Mouse (Mus musculus) neural tube, embryonic 11.5 days (tissue): Measurements from ENCODE around the gene Gm5460. TPM values are rescaled to one million over a fixed set of nuclear protein-coding genes. Genes with fewer than 3 reads are reported as not detected.

Experiments
- ATAC-seq: fragments of 200-750 bp; cut with Nextera tagmentation; 2 replicates; pipeline ENCODE4 v1.8.0; 2017; ENCODE audit warnings: moderate number of reproducible peaks, mild to moderate bottlenecking, moderate TSS enrichment, moderate library complexity; ENCODE audit not compliant: insufficient read depth, low FRiP score, low TSS enrichment
- DNase-seq: peaks from one replicate; pipeline ENCODE4 v3.0.0-alpha.2; 2015; ENCODE audit warnings: low spot score
- H3K27ac ChIP-seq: fragments of 300-500 bp; sonication (generic); 2 replicates; pipeline ENCODE4 v1.5.1; 2014; ENCODE audit warnings: low read depth, mild to moderate bottlenecking, low read length
- H3K27me3 ChIP-seq: fragments of 300-500 bp; sonication (generic); 2 replicates; pipeline ENCODE4 v1.6.1; 2014; ENCODE audit warnings: mild to moderate bottlenecking, low read length, mixed read lengths; ENCODE audit not compliant: control insufficient read depth, insufficient read depth
- H3K36me3 ChIP-seq: fragments of 300-500 bp; sonication (generic); 2 replicates; pipeline ENCODE4 v1.6.1; 2014; ENCODE audit warnings: mild to moderate bottlenecking, low read length, moderate library complexity, mixed read lengths; ENCODE audit not compliant: control insufficient read depth, insufficient read depth
- H3K4me1 ChIP-seq: fragments of 300-500 bp; sonication (generic); 2 replicates; pipeline ENCODE4 v1.6.1; 2014; ENCODE audit warnings: low read length, mixed read lengths; ENCODE audit not compliant: control insufficient read depth, insufficient read depth
- H3K4me2 ChIP-seq: fragments of 300-500 bp; sonication (generic); 2 replicates; pipeline ENCODE4 v1.6.1; 2014; ENCODE audit warnings: low read depth, mild to moderate bottlenecking, moderate library complexity
- H3K4me3 ChIP-seq: fragments of 300-500 bp; sonication (generic); 2 replicates; pipeline ENCODE4 v1.5.1; 2014; ENCODE audit warnings: low read depth, low read length
- H3K9ac ChIP-seq: fragments of 300-500 bp; sonication (generic); 2 replicates; pipeline ENCODE4 v1.6.1; 2014; ENCODE audit warnings: mild to moderate bottlenecking, low read length
- H3K9me3 ChIP-seq: fragments of 300-500 bp; sonication (generic); 2 replicates; pipeline ENCODE4 v1.6.1; 2016; ENCODE audit warnings: low read length; ENCODE audit not compliant: control insufficient read depth
- WGBS: fragments of 180-500 bp; shearing (Covaris S2); extraction: QIAGEN DNeasy Blood & Tissue Kit; methylation state at CpG from one replicate; pipeline ENCODE4 v1.1.7; 2014; 5-methylcytosine and 5-hydroxymethylcytosine counted together
- polyA plus RNA-seq: library from polyadenylated mRNA; unstranded; fragments of >200 nt; fragmentation: Nextera tagmentation; extraction: Ambion mirVana; gene quantifications from 2 replicates; pipeline ENCODE4 v1.2.1, GENCODE M21; 2014

Gm5460 gene
- polyA plus RNA-seq = not detected in 2 replicates

DNA sequence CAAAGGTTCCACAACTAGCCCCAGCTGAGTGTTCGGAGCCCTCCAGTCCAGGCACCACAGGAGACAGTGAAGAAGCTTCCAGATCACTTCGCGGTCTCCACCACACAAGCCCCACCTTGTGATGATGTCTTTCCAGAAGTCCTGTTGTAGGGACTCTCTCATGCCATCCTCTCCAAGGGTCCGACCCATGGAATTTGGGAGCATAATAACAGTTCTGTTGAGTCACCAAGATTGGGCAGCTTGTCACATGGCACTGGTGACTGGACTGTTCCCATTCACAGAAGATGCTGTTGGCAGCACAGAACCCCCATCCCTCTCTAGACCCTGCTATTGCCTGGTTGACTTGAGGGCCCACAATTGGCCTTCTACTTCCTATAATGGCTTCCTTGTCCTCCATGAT is at the start of gene Gm5460:
Gm5460 (plus strand) TSS at position 378 of the 400 bp plus-strand sequence.
- Histone ChIP-seq H3K4me1 (no peaks in the 10 kb centered on the region), H3K9me3 (no peaks in the 10 kb centered on the region), H3K9ac (no peak within 1 kb of the TSS), H3K4me3 (no peak within 1 kb of the TSS), H3K27ac (no peak within 1 kb of the TSS), H3K27me3 (no peaks in the 10 kb centered on the region), H3K36me3 (no peaks in the 10 kb centered on the region), H3K4me2 (no peak within 1 kb of the TSS)
- DNase-seq (no peak), ATAC-seq (no peak)
- 94% methylated on average over 4 of the region's 4 CpGs for WGBS

DNA sequence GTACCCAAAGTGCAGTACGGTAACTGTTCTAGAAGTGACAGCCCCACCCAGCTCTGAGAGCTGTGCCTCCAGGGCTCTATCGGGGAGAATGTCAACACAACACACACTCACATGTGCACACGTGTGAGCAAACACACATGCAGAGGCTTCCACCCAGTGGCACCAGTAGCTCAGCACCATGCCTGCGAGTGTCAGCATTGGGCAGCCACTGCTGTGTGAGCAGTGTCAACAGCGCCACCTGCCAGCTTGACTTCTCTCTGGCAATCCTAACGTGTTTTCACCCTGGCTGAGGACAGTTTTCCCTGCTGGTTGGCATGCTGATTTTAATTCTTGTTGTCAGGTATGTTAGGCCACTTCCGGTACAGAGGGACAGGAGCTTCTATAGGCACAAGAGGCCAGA is 43.9 kb upstream of the Gm5460 start:
- H3K9ac ChIP-seq = no peak overlapping the region
- H3K27me3 ChIP-seq = no peaks in the 10 kb centered on the region
- DNase-seq (peak; percentile 32), ATAC-seq (no peak)
- H3K4me3 ChIP-seq = no peak overlapping the region
- H3K9me3 ChIP-seq = no peaks in the 10 kb centered on the region
- H3K4me1 ChIP-seq = no peaks in the 10 kb centered on the region
- H3K27ac ChIP-seq = no peak overlapping the region
- WGBS = 41% methylated on average over 7 of the region's 7 CpGs
- no peaks in the 10 kb centered on the region for H3K36me3 ChIP-seq
- H3K4me2 ChIP-seq = no peak overlapping the region

DNA sequence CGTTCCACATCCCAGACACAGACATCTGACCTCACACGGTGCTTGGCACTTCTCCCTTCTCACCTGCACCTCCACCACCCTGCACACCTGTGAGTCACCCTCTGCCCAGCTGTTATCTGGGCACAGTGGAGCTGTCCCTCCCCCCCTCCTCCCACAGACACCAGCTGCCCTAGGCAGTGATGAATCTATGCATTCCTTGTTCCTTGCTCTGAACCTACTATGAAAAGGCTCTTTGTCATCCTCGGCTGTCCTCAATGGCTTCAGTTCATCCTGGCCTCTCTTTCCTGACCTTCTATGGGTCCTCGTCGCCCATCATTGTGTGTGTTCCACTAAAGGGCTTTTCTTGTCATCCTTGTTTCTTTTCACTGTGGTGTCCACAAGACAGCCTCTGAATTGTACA is 41.8 kb upstream of the Gm5460 start:
- no peak overlapping the region for H3K4me3 ChIP-seq
- no peak overlapping the region for H3K27ac ChIP-seq
- H3K9ac ChIP-seq = no peak overlapping the region; the same call in 1 of the 2 replicates
- WGBS = 56% methylated on average over 5 of the region's 5 CpGs
- H3K9me3 ChIP-seq = no peaks in the 10 kb centered on the region
- no peak for ATAC-seq
- 0 out of 2 replicates have a peak, but pooled peaks cover 2% of the 10 kb centered on the region for H3K27me3 ChIP-seq
- DNase-seq = no peak
- no peaks in the 10 kb centered on the region for H3K36me3 ChIP-seq
- H3K4me2 ChIP-seq = no peak overlapping the region
- H3K4me1 ChIP-seq = no peaks in the 10 kb centered on the region

DNA sequence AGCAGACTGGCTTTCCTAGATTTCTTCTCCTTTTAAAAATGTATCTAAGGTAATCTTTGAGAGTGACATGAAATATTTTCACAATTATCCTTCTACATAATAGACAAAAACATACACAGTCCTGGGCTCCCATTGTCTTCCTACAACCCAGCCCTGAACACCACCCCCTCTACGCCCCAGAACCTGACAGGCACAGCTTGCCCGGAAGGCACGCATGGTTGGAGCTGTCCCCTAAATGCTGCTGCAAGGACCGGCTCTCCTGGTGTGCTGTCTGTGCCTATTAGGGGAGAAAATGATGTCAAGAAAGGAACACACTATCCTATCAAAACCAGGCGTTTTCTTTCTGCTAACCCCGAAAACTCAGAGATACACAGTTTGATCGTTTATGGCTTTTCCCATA is 38.8 kb upstream of the Gm5460 start:
- H3K27me3 ChIP-seq = 0 out of 2 replicates have a peak, but pooled peaks cover 2% of the 10 kb centered on the region
- no peaks in the 10 kb centered on the region for H3K9me3 ChIP-seq
- 41% methylated on average over 7 of the region's 7 CpGs for WGBS
- ATAC-seq (no peak), DNase-seq (no peak)
- H3K36me3 ChIP-seq = no peaks in the 10 kb centered on the region
- no peak overlapping the region for H3K4me2 ChIP-seq
- H3K27ac ChIP-seq = no peak overlapping the region
- H3K9ac ChIP-seq = no peak overlapping the region
- H3K4me1 ChIP-seq = no peaks in the 10 kb centered on the region
- no peak overlapping the region for H3K4me3 ChIP-seq

DNA sequence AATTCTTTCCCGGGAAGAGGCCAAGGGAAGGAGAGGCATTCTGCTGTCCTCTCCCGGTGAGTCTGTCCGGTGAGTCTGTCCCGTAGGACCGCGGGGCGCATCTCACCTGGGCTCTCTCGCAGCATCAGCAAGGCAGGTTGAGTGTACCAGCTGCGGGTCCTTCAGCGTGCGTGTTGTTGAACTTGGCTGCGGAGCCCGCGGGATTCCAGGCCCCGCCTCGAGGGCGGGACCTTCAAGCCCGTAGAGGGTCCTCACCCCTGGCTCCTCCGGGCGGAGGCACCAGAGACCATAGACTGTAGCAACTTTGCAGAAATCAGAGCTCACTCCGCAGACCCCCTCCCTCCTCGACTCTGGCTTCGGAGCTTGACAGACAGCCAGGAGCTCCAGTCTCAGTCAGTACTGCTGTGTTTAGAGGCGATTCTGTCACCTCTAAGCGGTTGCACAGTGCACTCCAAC is 37.9 kb upstream of the Gm5460 start, which contains the start of gene Zfp488:
Zfp488 (minus strand) TSS at position 161 of the 456 bp plus-strand sequence.
- H3K9me3 ChIP-seq = no peaks in the 10 kb centered on the region
- 0 out of 2 replicates have a peak, but pooled peaks cover 2% of the 10 kb centered on the region for H3K27me3 ChIP-seq
- peak within 1 kb of the TSS; percentile 31; the same call in 1 of the 2 replicates for H3K9ac ChIP-seq
- no peak for ATAC-seq
- H3K4me1 ChIP-seq = no peaks in the 10 kb centered on the region
- H3K27ac ChIP-seq = no peak within 1 kb of the TSS
- peak; percentile 47 for DNase-seq
- WGBS = 3% methylated on average over 25 of the region's 25 CpGs
- H3K36me3 ChIP-seq = no peaks in the 10 kb centered on the region
- H3K4me2 ChIP-seq = peak within 1 kb of the TSS; percentile 63
- peak within 1 kb of the TSS; percentile 31 for H3K4me3 ChIP-seq

DNA sequence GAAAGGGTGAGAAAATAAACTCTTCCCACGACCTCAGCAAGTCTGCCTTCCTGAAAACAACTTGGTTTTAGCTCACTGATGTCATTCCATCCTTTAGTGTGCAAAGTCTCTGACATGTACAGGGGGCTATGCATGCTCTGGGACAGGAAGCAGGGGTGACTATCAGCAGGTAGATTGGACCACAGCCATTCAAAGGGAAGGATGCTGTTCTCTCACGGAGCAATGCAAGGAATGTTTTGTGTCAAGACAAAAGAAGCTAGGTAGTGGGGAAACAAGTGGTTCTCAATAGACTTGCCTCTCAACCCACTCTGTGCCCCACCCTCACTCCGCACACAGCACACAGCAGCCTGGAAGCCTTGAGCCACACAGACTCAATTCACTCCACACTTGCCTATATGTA is 27.4 kb upstream of the Gm5460 start:
- no peaks in the 10 kb centered on the region for H3K36me3 ChIP-seq
- no peak overlapping the region for H3K27ac ChIP-seq
- 72% methylated on average over 3 of the region's 3 CpGs for WGBS
- no peaks in the 10 kb centered on the region for H3K9me3 ChIP-seq
- no peak overlapping the region for H3K4me2 ChIP-seq
- no peaks in the 10 kb centered on the region for H3K27me3 ChIP-seq
- H3K4me1 ChIP-seq = no peaks in the 10 kb centered on the region
- ATAC-seq (no peak), DNase-seq (no peak)
- no peak overlapping the region for H3K9ac ChIP-seq
- H3K4me3 ChIP-seq = no peak overlapping the region

DNA sequence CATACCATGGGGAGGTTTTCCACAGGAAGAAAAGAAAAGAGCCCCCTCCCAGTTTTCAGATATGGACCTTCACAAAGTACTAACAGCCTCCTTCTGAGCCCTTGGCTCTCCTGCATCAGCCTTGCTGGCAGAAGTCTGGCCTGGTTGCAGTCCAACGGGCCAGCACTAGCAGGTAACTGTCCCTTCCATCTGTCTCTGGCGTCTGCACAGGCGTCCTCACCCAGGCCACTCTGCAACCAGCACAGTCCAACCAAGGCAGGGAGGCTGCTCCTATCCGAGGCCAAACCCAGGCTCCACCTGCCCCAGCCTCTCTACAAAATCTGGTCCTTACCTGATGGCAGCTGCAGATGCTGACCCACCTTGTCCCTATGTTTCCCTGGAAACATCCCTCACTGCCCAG is 24.6 kb upstream of the Gm5460 start:
- Histone ChIP-seq H3K4me3 (no peak overlapping the region), H3K27ac (no peak overlapping the region), H3K9ac (no peak overlapping the region), H3K27me3 (no peaks in the 10 kb centered on the region), H3K36me3 (no peaks in the 10 kb centered on the region), H3K4me2 (no peak overlapping the region), H3K9me3 (no peaks in the 10 kb centered on the region), H3K4me1 (no peaks in the 10 kb centered on the region)
- 74% methylated on average over 4 of the region's 4 CpGs for WGBS
- ATAC-seq = no peak
- no peak for DNase-seq

DNA sequence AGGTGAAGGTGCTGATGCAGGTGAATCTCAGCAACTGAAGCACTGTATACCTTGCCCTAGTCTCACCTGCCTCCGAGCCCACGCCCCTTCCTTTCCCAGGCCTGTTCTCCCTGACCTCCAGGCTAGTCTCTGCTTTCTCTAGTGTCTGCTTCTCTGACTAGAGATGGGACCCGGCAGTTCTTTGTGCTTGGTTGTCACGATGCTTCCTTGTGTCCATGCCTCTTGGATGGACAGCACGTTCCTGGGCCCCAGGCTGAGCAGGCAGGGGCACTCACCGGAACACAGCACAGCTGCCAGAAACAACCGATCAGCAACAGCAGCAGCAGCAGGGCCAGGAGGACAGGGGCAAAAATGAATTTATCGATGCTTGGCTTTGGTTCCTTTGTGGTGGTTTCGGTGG is 23.5 kb upstream of the Gm5460 start:
- DNase-seq (no peak), ATAC-seq (no peak)
- Histone ChIP-seq H3K36me3 (no peaks in the 10 kb centered on the region), H3K4me3 (no peak overlapping the region), H3K9me3 (no peaks in the 10 kb centered on the region), H3K4me2 (no peak overlapping the region), H3K9ac (no peak overlapping the region), H3K27me3 (no peaks in the 10 kb centered on the region), H3K27ac (no peak overlapping the region), H3K4me1 (no peaks in the 10 kb centered on the region)
- 87% methylated on average over 9 of the region's 9 CpGs for WGBS

DNA sequence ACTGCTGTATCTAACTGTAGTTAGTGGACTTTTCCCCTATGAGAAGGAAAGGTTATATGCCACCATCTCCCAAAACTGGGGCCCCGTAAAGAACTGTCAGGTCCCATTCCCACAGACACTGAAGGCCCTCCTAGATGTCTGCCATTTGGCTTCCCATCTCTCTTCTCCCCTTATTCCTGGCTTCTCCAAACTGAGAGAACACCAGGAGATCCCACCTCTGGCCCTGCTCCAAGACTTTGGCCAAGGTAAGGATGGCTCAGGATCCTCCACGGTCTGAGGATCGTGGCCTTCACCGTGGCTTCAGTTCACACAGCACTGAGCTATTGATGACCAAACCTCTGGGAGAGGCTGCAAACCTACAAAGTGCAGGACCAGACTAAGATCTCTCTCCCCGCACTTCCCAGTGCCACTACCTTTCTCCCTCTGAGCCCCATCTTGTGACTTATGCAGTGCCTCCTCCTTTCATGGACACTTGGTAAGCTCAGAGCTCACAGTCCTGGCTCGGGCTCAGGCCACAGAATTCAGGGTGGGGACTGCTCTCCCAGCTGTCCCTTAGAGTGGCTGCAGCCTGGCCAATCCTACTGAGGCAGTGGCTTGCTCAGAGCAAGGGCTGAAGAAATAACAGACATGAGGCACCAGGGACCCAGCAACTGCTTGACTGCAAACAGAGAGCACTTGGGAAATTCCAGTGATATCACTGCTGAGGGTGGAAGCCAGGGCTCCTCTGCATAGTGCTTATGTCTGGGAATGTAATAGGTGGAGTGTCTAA is 22.9 kb upstream of the Gm5460 start:
- no peak overlapping the region for H3K4me2 ChIP-seq
- H3K4me1 ChIP-seq = no peaks in the 10 kb centered on the region
- WGBS = 89% methylated on average over 6 of the region's 6 CpGs
- no peak overlapping the region for H3K4me3 ChIP-seq
- H3K27ac ChIP-seq = no peak overlapping the region
- DNase-seq = no peak
- H3K9me3 ChIP-seq = no peaks in the 10 kb centered on the region
- no peaks in the 10 kb centered on the region for H3K27me3 ChIP-seq
- H3K36me3 ChIP-seq = no peaks in the 10 kb centered on the region
- ATAC-seq = no peak
- no peak overlapping the region for H3K9ac ChIP-seq
